Mouse (Mus musculus) erythroblast, embryonic 14.5 days (primary cell): ENCODE measurements around the gene Ddhd1.

Experiments
- GATA1 ChIP-seq: IDR thresholded peaks from 2 replicates; pipeline ENCODE4 v1.6.1; 2012; ENCODE audit warnings: low read length, inconsistent platforms, mixed read lengths
- TAL1 ChIP-seq: IDR thresholded peaks from 3 replicates; pipeline ENCODE4 v1.6.1; 2012; ENCODE audit warnings: low read length, inconsistent platforms, mixed read lengths

- TF ChIP-seq GATA1, result no peak
- no peak for TF ChIP-seq TAL1
Measured at GRCm38 (mm10) chr14:45614406-45614805, 43.5 kb downstream of the Ddhd1 start.
